Mouse (Mus musculus) kidney, postnatal 0 days (tissue): ENCODE data around the gene Cldn10. TPM values are rescaled to one million over a fixed set of nuclear protein-coding genes. Genes with fewer than 3 reads are reported as not detected.

Experiments used
- ATAC-seq: fragments of 200-750 bp; cut with Nextera tagmentation; replicated peaks from 2 replicates; pipeline ENCODE4 v1.8.0; 2017; ENCODE audit warnings: low read depth, moderate number of reproducible peaks, moderate TSS enrichment, moderate library complexity; ENCODE audit not compliant: low FRiP score
- DNase-seq: peaks from one replicate; pipeline ENCODE4 v3.0.0-alpha.2; 2016; ENCODE audit warnings: low spot score
- H3K27ac ChIP-seq: fragments of 300-500 bp; sonication (generic); 2 replicates; pipeline ENCODE4 v1.5.1; 2014; ENCODE audit warnings: mild to moderate bottlenecking
- H3K27me3 ChIP-seq: fragments of 300-500 bp; sonication (generic); 2 replicates; pipeline ENCODE4 v1.6.1; 2014; ENCODE audit warnings: low read length, mixed read lengths; ENCODE audit not compliant: insufficient read depth
- H3K36me3 ChIP-seq: fragments of 300-500 bp; sonication (generic); 2 replicates; pipeline ENCODE4 v1.6.1; 2014; ENCODE audit warnings: low read length, mixed read lengths; ENCODE audit not compliant: insufficient read depth
- H3K4me1 ChIP-seq: fragments of 300-500 bp; sonication (generic); replicated peaks from 2 replicates; pipeline ENCODE4 v1.6.1; 2014; ENCODE audit warnings: antibody characterized with exemption, low read length, mixed read lengths; ENCODE audit not compliant: insufficient read depth
- H3K4me2 ChIP-seq: fragments of 300-500 bp; sonication (generic); 2 replicates; pipeline ENCODE4 v1.6.1; 2014; ENCODE audit warnings: mild to moderate bottlenecking, low read length, moderate library complexity, mixed read lengths
- H3K4me3 ChIP-seq: fragments of 300-500 bp; sonication (generic); replicated peaks from 2 replicates; pipeline ENCODE4 v1.5.1; 2014; ENCODE audit warnings: low read depth, low read length
- H3K9ac ChIP-seq: fragments of 300-500 bp; sonication (generic); 2 replicates; pipeline ENCODE4 v1.6.1; 2014; ENCODE audit warnings: low read depth, low read length
- H3K9me3 ChIP-seq: fragments of 300-500 bp; sonication (generic); replicated peaks from 2 replicates; pipeline ENCODE4 v1.6.1; 2016; ENCODE audit warnings: low read length, inconsistent platforms, mixed read lengths
- CTCF ChIP-seq: IDR thresholded peaks from 2 replicates; pipeline ENCODE4 v1.5.1; 2016; ENCODE audit warnings: antibody characterized with exemption, low read depth, mild to moderate bottlenecking, moderate library complexity
- WGBS: fragments of 180-500 bp; shearing (Covaris S2); extraction: QIAGEN DNeasy Blood & Tissue Kit; methylation state at CpG from one replicate; pipeline ENCODE4 v1.1.7; 2014; 5-methylcytosine and 5-hydroxymethylcytosine counted together
- polyA plus RNA-seq: library from polyadenylated mRNA; unstranded; fragments of >200 nt; fragmentation: Nextera tagmentation; extraction: Ambion mirVana; gene quantifications from 2 replicates; pipeline ENCODE4 v1.2.1, GENCODE M21; 2015

Cldn10 gene
- polyA plus RNA-seq, 1 experiment from 2014 or later = 211 TPM

DNA sequence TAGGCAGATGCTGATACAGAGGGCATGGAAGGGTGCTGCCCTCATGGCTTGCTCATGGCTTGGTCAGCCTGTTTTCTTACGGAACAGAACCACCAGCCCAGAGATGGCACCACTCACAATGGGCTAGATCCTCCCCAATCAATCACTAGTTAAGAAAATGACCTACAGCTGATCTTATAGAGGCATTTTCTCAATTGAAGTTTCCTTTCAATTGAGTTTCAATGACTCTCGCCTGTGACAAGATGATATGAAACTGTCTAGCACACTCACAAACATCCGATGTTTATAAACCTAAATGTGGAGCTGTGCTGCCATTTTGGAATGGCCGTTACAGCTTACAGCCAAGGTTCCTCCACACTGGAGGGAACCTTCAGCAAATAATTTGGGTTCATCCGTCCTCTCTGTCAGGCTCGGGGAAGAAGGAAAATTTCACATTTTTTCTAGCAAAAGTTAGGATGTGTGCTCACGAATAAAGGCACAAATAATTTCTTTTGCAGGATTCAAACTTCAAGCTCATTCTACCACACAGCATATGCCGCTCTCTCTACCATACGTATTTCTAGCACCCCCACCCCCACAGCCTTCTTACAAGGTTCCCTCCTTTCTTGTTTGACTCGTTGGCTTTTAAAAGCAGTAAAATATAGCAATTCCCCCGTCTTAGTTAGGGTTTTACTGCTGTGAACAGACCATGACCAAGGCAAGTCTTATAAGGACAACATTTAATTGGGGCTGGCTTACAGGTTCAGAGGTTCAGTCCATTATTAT, 41.8 kb downstream of the Cldn10 start:
- Histone ChIP-seq H3K4me3 (no peak overlapping the region), H3K27me3 (no peaks in the 10 kb centered on the region), H3K4me2 (no peak overlapping the region), H3K27ac (no peak overlapping the region), H3K9ac (no peak overlapping the region), H3K9me3 (no peaks in the 10 kb centered on the region), H3K36me3 (no peaks in the 10 kb centered on the region), H3K4me1 (0 out of 2 replicates have a peak, but pooled peaks cover 3% of the 10 kb centered on the region)
- DNase-seq = no peak
- TF ChIP-seq CTCF = no peak
- no peak for ATAC-seq
- 81% methylated on average over 11 of the region's 11 CpGs for WGBS

- H3K4me1 ChIP-seq = 0 out of 2 replicates have a peak, but pooled peaks cover 3% of the 10 kb centered on the region
- no peak overlapping the region for H3K4me2 ChIP-seq
- no peak overlapping the region for H3K9ac ChIP-seq
- no peak for TF ChIP-seq CTCF
- DNase-seq (no peak), ATAC-seq (no peak)
- no peak overlapping the region for H3K27ac ChIP-seq
- no peaks in the 10 kb centered on the region for H3K9me3 ChIP-seq
- no peak overlapping the region for H3K4me3 ChIP-seq
- 63% methylated on average over 4 of the region's 4 CpGs for WGBS
- H3K36me3 ChIP-seq = no peaks in the 10 kb centered on the region
- no peaks in the 10 kb centered on the region for H3K27me3 ChIP-seq
Measured at GRCm38 (mm10) chr14:118831597-118831996, 43.9 kb downstream of the Cldn10 start.

- Histone ChIP-seq H3K4me2 (no peak overlapping the region), H3K27me3 (no peaks in the 10 kb centered on the region), H3K9ac (no peak overlapping the region), H3K36me3 (no peaks in the 10 kb centered on the region), H3K27ac (0 out of 2 replicates have a peak overlapping the region, but pooled peaks have one; percentile 36), H3K4me1 (0 out of 2 replicates have a peak, but pooled peaks cover 3% of the 10 kb centered on the region), H3K4me3 (no peak overlapping the region), H3K9me3 (no peaks in the 10 kb centered on the region)
- DNase-seq (no peak), ATAC-seq (no peak; the same call in 1 of the 2 replicates)
- WGBS = 72% methylated on average over 6 of the region's 6 CpGs
- no peak for TF ChIP-seq CTCF
Measured at GRCm38 (mm10) chr14:118833241-118833640, 45.5 kb downstream of the Cldn10 start.

DNA sequence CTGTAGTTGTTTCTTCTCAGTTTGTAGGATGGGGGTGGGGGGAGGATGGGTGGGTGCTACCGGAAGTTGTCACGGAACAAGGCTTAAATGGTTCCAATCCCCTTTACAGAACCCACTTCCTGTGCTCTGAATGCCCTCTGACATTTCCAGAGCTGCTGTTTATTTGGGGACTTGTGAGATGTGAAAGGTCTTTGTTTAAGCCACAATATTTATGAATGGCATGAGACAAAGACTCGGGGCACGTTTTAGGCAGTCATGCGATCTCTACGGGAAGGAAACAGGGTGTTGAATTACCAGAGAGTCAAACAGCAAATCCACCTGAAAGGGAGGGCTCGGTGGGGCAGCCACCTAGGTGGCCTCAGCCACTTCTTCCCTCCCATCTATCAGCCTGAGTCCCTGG, 46.6 kb downstream of the Cldn10 start:
- H3K9ac ChIP-seq = no peak overlapping the region
- peak; percentile 53; the same call in 1 of the 2 replicates for ATAC-seq

GRCm38 (mm10) chr14:118836145-118836544, 48.4 kb downstream of the Cldn10 start:
- Histone ChIP-seq H3K9ac (no peak overlapping the region), H3K27me3 (no peaks in the 10 kb centered on the region), H3K27ac (no peak overlapping the region), H3K4me2 (no peak overlapping the region), H3K36me3 (no peaks in the 10 kb centered on the region), H3K4me1 (0 out of 2 replicates have a peak, but pooled peaks cover 3% of the 10 kb centered on the region), H3K9me3 (no peaks in the 10 kb centered on the region), H3K4me3 (no peak overlapping the region)
- 89% methylated on average over 11 of the region's 11 CpGs for WGBS
- ATAC-seq = no peak
- DNase-seq = no peak
- TF ChIP-seq CTCF = no peak

More for the DNA sequence above, 46.6 kb downstream of the Cldn10 start:
- no peak for DNase-seq
- Histone ChIP-seq H3K4me1 (0 out of 2 replicates have a peak, but pooled peaks cover 3% of the 10 kb centered on the region), H3K4me3 (no peak overlapping the region), H3K27me3 (no peaks in the 10 kb centered on the region), H3K36me3 (no peaks in the 10 kb centered on the region), H3K4me2 (no peak overlapping the region), H3K27ac (peak overlapping the region; percentile 36), H3K9me3 (no peaks in the 10 kb centered on the region)
- WGBS = 6% methylated on average over 7 of the region's 7 CpGs
- no peak for TF ChIP-seq CTCF

GRCm38 (mm10) chr14:118836754-118837153, 49.0 kb downstream of the Cldn10 start:
- H3K27me3 ChIP-seq = no peaks in the 10 kb centered on the region
- H3K27ac ChIP-seq = no peak overlapping the region
- no peak overlapping the region for H3K4me3 ChIP-seq
- no peak overlapping the region for H3K9ac ChIP-seq
- 93% methylated on average over 7 of the region's 7 CpGs for WGBS
- ATAC-seq (no peak), DNase-seq (no peak)
- H3K4me1 ChIP-seq = 0 out of 2 replicates have a peak, but pooled peaks cover 3% of the 10 kb centered on the region
- no peaks in the 10 kb centered on the region for H3K36me3 ChIP-seq
- no peaks in the 10 kb centered on the region for H3K9me3 ChIP-seq
- TF ChIP-seq CTCF = no peak
- no peak overlapping the region for H3K4me2 ChIP-seq
